Mouse (Mus musculus): Measurements from ENCODE around the gene Hoxb5.
A peak's percentile ranks its signal among the peaks of the same experiment; 100 is the strongest.

The Hoxb5 gene

GRCm38 (mm10) chr11:96319910-96320309 is 16.8 kb downstream of the Hoxb5 start:
- no peak for DNase-seq

- no peak for DNase-seq
Measured at GRCm38 (mm10) chr11:96320688-96321087, 17.6 kb downstream of the Hoxb5 start.

GRCm38 (mm10) chr11:96321846-96322245 is 18.7 kb downstream of the Hoxb5 start:
- no peak for DNase-seq

GRCm38 (mm10) chr11:96322738-96323137 is 19.6 kb downstream of the Hoxb5 start:
- no peak for DNase-seq

GRCm38 (mm10) chr11:96323154-96323553 is 20.0 kb downstream of the Hoxb5 start, which contains the start of gene Hoxb3:
TSS of gene Hoxb3 (plus strand) at chr11:96323326.
- no peak for DNase-seq

- DNase-seq, result no peak
Measured at GRCm38 (mm10) chr11:96324125-96324524, 21.0 kb downstream of the Hoxb5 start.

- DNase-seq, result no peak
Measured at GRCm38 (mm10) chr11:96324965-96325364, 21.8 kb downstream of the Hoxb5 start.

- DNase-seq, result no peak
Measured at GRCm38 (mm10) chr11:96325747-96326212, 22.6 kb downstream of the Hoxb5 start.

GRCm38 (mm10) chr11:96326705-96327104 is 23.6 kb downstream of the Hoxb5 start:
- no peak for DNase-seq

GRCm38 (mm10) chr11:96327122-96327521 is 24.0 kb downstream of the Hoxb5 start:
- no peak for DNase-seq

- DNase-seq, result no peak
Measured at GRCm38 (mm10) chr11:96327750-96328149, 24.6 kb downstream of the Hoxb5 start.

- no peak for DNase-seq
Measured at GRCm38 (mm10) chr11:96328605-96329004, 25.5 kb downstream of the Hoxb5 start.

GRCm38 (mm10) chr11:96332105-96332504 is 29.0 kb downstream of the Hoxb5 start:
- DNase-seq, result no peak

- DNase-seq, result no peak
Measured at GRCm38 (mm10) chr11:96332618-96333032, 29.5 kb downstream of the Hoxb5 start.

GRCm38 (mm10) chr11:96333241-96334001 is 30.3 kb downstream of the Hoxb5 start:
- DNase-seq, result no peak

GRCm38 (mm10) chr11:96334002-96334364 is 30.8 kb downstream of the Hoxb5 start:
- DNase-seq, result no peak

GRCm38 (mm10) chr11:96334998-96335397 is 31.9 kb downstream of the Hoxb5 start:
- no peak for DNase-seq

GRCm38 (mm10) chr11:96336597-96336996 is 33.5 kb downstream of the Hoxb5 start:
- DNase-seq, result no peak

GRCm38 (mm10) chr11:96337026-96337425 is 33.9 kb downstream of the Hoxb5 start:
- DNase-seq, result no peak

GRCm38 (mm10) chr11:96338957-96339855 is 36.1 kb downstream of the Hoxb5 start:
- no peak for DNase-seq

GRCm38 (mm10) chr11:96340698-96341365 is 37.7 kb downstream of the Hoxb5 start:
- no peak for DNase-seq

- DNase-seq, result peak; percentile 63
Measured at GRCm38 (mm10) chr11:96341701-96342575, 38.8 kb downstream of the Hoxb5 start.
